Mouse (Mus musculus) forebrain, embryonic 13.5 days (tissue): Measurements from ENCODE around the gene Mrpl32. TPM values are rescaled to one million over a fixed set of nuclear protein-coding genes. Genes with fewer than 3 reads are reported as not detected.

Source experiments
- ATAC-seq: fragments of 200-750 bp; cut with Nextera tagmentation; 2 replicates; pipeline ENCODE4 v1.8.0; 2017
- H3K27ac ChIP-seq: fragments of 300-500 bp; sonication (generic); 2 replicates; pipeline ENCODE4 v1.5.1; 2015; ENCODE audit warnings: inconsistent platforms, mild to moderate bottlenecking, moderate library complexity
- H3K27me3 ChIP-seq: fragments of 300-500 bp; sonication (generic); 2 replicates; pipeline ENCODE4 v1.6.1; 2015; ENCODE audit warnings: mild to moderate bottlenecking, inconsistent platforms
- H3K36me3 ChIP-seq: fragments of 300-500 bp; sonication (generic); 2 replicates; pipeline ENCODE4 v1.6.1; 2015; ENCODE audit warnings: mild to moderate bottlenecking, inconsistent platforms; ENCODE audit not compliant: poor library complexity, severe bottlenecking
- H3K4me1 ChIP-seq: fragments of 300-500 bp; sonication (generic); 2 replicates; pipeline ENCODE4 v1.6.1; 2015; ENCODE audit warnings: inconsistent platforms
- H3K4me2 ChIP-seq: fragments of 300-500 bp; sonication (generic); 2 replicates; pipeline ENCODE4 v1.6.1; 2015; ENCODE audit warnings: inconsistent platforms, mild to moderate bottlenecking, moderate library complexity
- H3K4me3 ChIP-seq: fragments of 300-500 bp; sonication (generic); 2 replicates; pipeline ENCODE4 v1.5.1; 2015; ENCODE audit warnings: mild to moderate bottlenecking, inconsistent platforms
- H3K9ac ChIP-seq: fragments of 300-500 bp; sonication (generic); 2 replicates; pipeline ENCODE4 v1.6.1; 2015; ENCODE audit warnings: mild to moderate bottlenecking, inconsistent platforms
- H3K9me3 ChIP-seq: fragments of 300-500 bp; sonication (generic); replicated peaks from 2 replicates; pipeline ENCODE4 v1.6.1; 2016; ENCODE audit warnings: inconsistent platforms
- WGBS: fragments of 180-500 bp; shearing (Covaris S2); methylation state at CpG from one replicate; pipeline ENCODE4 v1.1.7; 2015; 5-methylcytosine and 5-hydroxymethylcytosine counted together
- polyA plus RNA-seq: library from polyadenylated mRNA; unstranded; fragments of >200 nt; fragmentation: Nextera tagmentation; extraction: Ambion mirVana; gene quantifications from 2 replicates; pipeline ENCODE4 v1.2.1, GENCODE M21; 2015

The Mrpl32 gene
- 120 and 131 TPM in 2 replicates for polyA plus RNA-seq

- Histone ChIP-seq H3K27ac (peak within 1 kb of the TSS; percentile 51; the same call in 1 of the 2 replicates), H3K4me3 (peak within 1 kb of the TSS; percentile 95), H3K27me3 (no peaks in the 10 kb centered on the region), H3K36me3 (peaks cover 32% of the 10 kb centered on the region), H3K9ac (peak within 1 kb of the TSS; percentile 89), H3K9me3 (no peaks in the 10 kb centered on the region), H3K4me2 (peak within 1 kb of the TSS; percentile 73), H3K4me1 (peaks cover 17% of the 10 kb centered on the region)
- under 1% methylated on average over 42 of the region's 42 CpGs for WGBS
- peak; percentile 98 for ATAC-seq
Observed at GRCm38 (mm10) chr13:14612926-14613529, at the start of gene Mrpl32, which contains the start of gene Psma2. Gene Mrpl32 (minus strand): TSS chr13:14613165. Gene Psma2 (plus strand): TSS chr13:14613240.

- no peak overlapping the region for H3K27ac ChIP-seq
- no peaks in the 10 kb centered on the region for H3K9me3 ChIP-seq
- H3K9ac ChIP-seq, result no peak overlapping the region
- no peaks in the 10 kb centered on the region for H3K4me1 ChIP-seq
- no peaks in the 10 kb centered on the region for H3K36me3 ChIP-seq
- no peaks in the 10 kb centered on the region for H3K27me3 ChIP-seq
- no peak overlapping the region for H3K4me3 ChIP-seq
- peak; percentile 86 for ATAC-seq
- WGBS, result 20% methylated on average over 1 of the region's 1 CpGs
- H3K4me2 ChIP-seq, result no peak overlapping the region
Observed at GRCm38 (mm10) chr13:14649301-14649700, 36.3 kb upstream of the Mrpl32 start.

GRCm38 (mm10) chr13:14639998-14640397 is 27.0 kb upstream of the Mrpl32 start:
- Histone ChIP-seq H3K4me3 (no peak overlapping the region), H3K27me3 (no peaks in the 10 kb centered on the region), H3K9me3 (no peaks in the 10 kb centered on the region), H3K36me3 (peaks cover 26% of the 10 kb centered on the region), H3K4me2 (no peak overlapping the region), H3K9ac (no peak overlapping the region), H3K4me1 (no peaks in the 10 kb centered on the region), H3K27ac (no peak overlapping the region)
- no peak for ATAC-seq
- 80% methylated on average over 1 of the region's 1 CpGs for WGBS

DNA sequence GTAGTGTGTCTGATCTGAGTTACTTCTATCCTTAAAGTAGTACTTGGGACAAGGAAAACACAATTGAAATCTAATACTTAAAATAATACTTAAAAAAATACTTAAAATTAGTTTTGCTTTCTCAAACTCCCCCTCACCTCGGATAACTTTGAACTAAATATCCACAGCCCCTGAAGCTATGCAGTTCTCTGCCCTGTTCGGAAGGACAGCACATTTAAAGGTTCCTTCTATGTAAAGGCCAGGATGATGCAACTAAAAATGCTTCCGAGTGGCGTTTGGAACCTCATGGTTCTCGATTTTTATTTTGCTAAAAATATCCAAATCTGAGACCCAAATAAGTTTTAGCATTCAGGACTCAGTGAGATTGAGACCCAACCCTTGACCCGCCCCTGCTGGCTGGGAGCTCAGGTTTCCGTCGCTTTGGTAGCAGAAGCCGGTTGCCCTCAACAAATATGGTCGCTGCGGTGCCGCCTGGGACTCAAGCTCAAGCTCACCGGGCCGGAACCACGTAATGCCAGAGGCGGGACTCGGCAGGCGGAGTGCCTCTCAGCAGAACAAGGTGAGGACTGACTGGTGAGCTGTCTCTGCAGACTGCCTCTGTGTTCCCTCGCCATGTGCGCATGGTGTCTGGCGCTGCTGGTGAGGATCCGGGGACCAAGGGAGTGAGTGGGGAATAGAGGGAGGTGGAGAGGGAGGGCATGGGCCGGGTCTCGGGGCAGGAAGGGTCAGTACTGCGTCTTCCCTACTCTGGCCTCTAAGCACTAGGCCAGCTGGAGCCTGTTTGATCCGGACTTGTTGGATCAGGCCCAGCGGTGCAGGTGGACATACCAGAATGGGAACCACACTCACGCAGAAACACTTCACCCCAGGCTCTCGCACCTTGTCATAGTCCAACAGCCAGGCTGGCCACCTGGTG is 17.0 kb upstream of the Mrpl32 start, which contains the start of gene AW209491:
Gene AW209491, plus strand, starts transcription at position 429 of the 916 bp plus-strand sequence.
- ATAC-seq, result peak; percentile 97
- H3K9me3 ChIP-seq, result no peaks in the 10 kb centered on the region
- peaks cover 31% of the 10 kb centered on the region for H3K36me3 ChIP-seq
- H3K27me3 ChIP-seq, result no peaks in the 10 kb centered on the region
- peak within 1 kb of the TSS; percentile 61 for H3K27ac ChIP-seq
- H3K4me3 ChIP-seq, result peak within 1 kb of the TSS; percentile 59
- H3K4me1 ChIP-seq, result peaks cover 10% of the 10 kb centered on the region
- under 1% methylated on average over 29 of the region's 29 CpGs for WGBS
- peak within 1 kb of the TSS; percentile 77 for H3K4me2 ChIP-seq
- peak within 1 kb of the TSS; percentile 80 for H3K9ac ChIP-seq

DNA sequence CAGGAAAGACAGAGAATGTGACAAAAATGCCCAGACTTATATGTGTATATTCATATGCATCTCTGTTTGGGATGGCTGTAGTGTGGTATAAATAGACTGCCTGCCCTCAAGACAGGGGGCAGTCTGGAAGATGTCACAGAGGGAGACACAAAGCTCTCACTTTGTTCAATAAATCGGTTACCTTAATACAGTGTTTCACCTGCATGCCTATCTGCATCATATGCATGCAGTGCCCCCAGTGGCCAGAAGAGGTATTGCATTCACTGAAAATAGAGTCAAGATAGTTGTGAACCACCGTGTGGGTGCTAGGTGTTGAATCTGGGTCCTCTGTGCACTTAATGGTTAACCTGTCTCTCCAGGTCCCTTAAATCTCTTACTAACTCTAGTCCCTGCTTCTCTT is 5.8 kb upstream of the Mrpl32 start:
- Histone ChIP-seq H3K4me1 (peaks cover 8% of the 10 kb centered on the region; the same call in 1 of the 2 replicates), H3K36me3 (peaks cover 55% of the 10 kb centered on the region), H3K9me3 (no peaks in the 10 kb centered on the region), H3K4me2 (no peak overlapping the region), H3K4me3 (no peak overlapping the region), H3K9ac (no peak overlapping the region), H3K27me3 (no peaks in the 10 kb centered on the region), H3K27ac (no peak overlapping the region)
- 41% methylated on average over 2 of the region's 2 CpGs for WGBS
- peak; percentile 64; the same call in 1 of the 2 replicates for ATAC-seq

GRCm38 (mm10) chr13:14613553-14613952 is 588 bp upstream of the Mrpl32 start:
- peak overlapping the region; percentile 51; the same call in 1 of the 2 replicates for H3K27ac ChIP-seq
- peaks cover 31% of the 10 kb centered on the region for H3K36me3 ChIP-seq
- peaks cover 17% of the 10 kb centered on the region for H3K4me1 ChIP-seq
- H3K9me3 ChIP-seq, result no peaks in the 10 kb centered on the region
- H3K4me2 ChIP-seq, result peak overlapping the region; percentile 73
- no peak for ATAC-seq
- no peaks in the 10 kb centered on the region for H3K27me3 ChIP-seq
- WGBS, result 2% methylated on average over 9 of the region's 9 CpGs
- H3K9ac ChIP-seq, result peak overlapping the region; percentile 89
- H3K4me3 ChIP-seq, result peak overlapping the region; percentile 95

DNA sequence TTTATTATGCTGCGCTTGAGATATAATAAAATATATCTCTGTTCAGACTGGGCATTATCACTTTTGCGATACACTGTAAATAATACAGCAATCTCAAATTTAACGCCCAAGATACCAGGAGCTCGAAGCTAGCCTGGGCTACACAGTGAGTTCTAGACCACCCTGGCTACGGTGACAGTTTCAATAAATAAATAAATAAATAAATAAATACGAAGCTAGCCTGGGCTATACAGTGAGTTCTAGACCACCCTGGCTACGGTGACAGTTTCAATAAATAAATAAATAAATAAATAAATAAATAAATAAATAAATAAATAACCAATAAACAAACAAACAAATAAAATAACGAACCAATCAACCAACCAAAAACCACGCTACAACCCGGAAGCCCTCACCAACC is 502 bp downstream of the Mrpl32 start:
- H3K27ac ChIP-seq, result no peak overlapping the region

GRCm38 (mm10) chr13:14607616-14608015 is 5.3 kb downstream of the Mrpl32 start:
- H3K27me3 ChIP-seq, result no peaks in the 10 kb centered on the region
- H3K36me3 ChIP-seq, result peaks cover 17% of the 10 kb centered on the region
- H3K4me1 ChIP-seq, result peaks cover 9% of the 10 kb centered on the region; the same call in 1 of the 2 replicates
- no peaks in the 10 kb centered on the region for H3K9me3 ChIP-seq
- ATAC-seq, result no peak; the same call in 1 of the 2 replicates
- no peak overlapping the region for H3K27ac ChIP-seq
- no peak overlapping the region for H3K4me2 ChIP-seq
- H3K4me3 ChIP-seq, result no peak overlapping the region
- no peak overlapping the region for H3K9ac ChIP-seq

More for the DNA sequence above, 502 bp downstream of the Mrpl32 start:
- Histone ChIP-seq H3K9me3 (no peaks in the 10 kb centered on the region), H3K4me3 (peak overlapping the region; percentile 95), H3K4me2 (peak overlapping the region; percentile 64), H3K36me3 (peaks cover 26% of the 10 kb centered on the region), H3K27me3 (no peaks in the 10 kb centered on the region), H3K4me1 (peaks cover 17% of the 10 kb centered on the region), H3K9ac (peak overlapping the region; percentile 82)
- 7% methylated on average over 10 of the region's 10 CpGs for WGBS
- peak; percentile 71 for ATAC-seq

GRCm38 (mm10) chr13:14602744-14603143 is 10.2 kb downstream of the Mrpl32 start:
- ATAC-seq, result no peak
- no peak overlapping the region for H3K9ac ChIP-seq
- H3K4me3 ChIP-seq, result no peak overlapping the region
- no peaks in the 10 kb centered on the region for H3K27me3 ChIP-seq
- no peaks in the 10 kb centered on the region for H3K9me3 ChIP-seq
- no peak overlapping the region for H3K4me2 ChIP-seq
- H3K4me1 ChIP-seq, result no peaks in the 10 kb centered on the region
- WGBS, result 96% methylated on average over 2 of the region's 2 CpGs
- H3K27ac ChIP-seq, result no peak overlapping the region
- no peaks in the 10 kb centered on the region for H3K36me3 ChIP-seq

DNA sequence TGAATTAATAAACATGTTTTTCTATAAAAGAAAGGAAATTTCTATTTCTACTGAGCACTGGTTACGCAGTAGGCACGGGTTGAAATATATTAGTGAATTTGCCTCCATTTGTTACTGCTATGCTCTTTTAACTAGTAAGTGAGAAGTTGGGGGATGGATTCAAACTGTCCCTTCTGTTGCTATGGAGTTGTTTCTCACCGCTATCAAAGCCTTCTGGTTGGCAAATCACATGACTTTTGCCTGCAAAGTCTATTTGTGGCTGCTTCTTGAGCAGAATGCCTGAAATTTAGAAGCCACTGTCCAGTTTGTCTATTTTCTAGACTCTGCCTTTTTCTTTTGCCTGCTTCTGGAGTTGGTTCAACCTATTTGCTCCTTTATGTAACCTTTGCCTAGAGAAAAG is 32.6 kb downstream of the Mrpl32 start:
- no peaks in the 10 kb centered on the region for H3K9me3 ChIP-seq
- no peaks in the 10 kb centered on the region for H3K4me1 ChIP-seq
- 83% methylated on average over 3 of the region's 3 CpGs for WGBS
- H3K9ac ChIP-seq, result no peak overlapping the region
- H3K4me2 ChIP-seq, result no peak overlapping the region
- H3K4me3 ChIP-seq, result no peak overlapping the region
- ATAC-seq, result no peak
- H3K27ac ChIP-seq, result no peak overlapping the region
- H3K27me3 ChIP-seq, result no peaks in the 10 kb centered on the region
- H3K36me3 ChIP-seq, result no peaks in the 10 kb centered on the region

- Histone ChIP-seq H3K4me2 (no peak overlapping the region), H3K4me3 (no peak overlapping the region), H3K27me3 (no peaks in the 10 kb centered on the region), H3K36me3 (no peaks in the 10 kb centered on the region), H3K9me3 (no peaks in the 10 kb centered on the region; the same call in 1 of the 2 replicates), H3K9ac (no peak overlapping the region), H3K27ac (no peak overlapping the region), H3K4me1 (no peaks in the 10 kb centered on the region)
- no peak for ATAC-seq
Observed at GRCm38 (mm10) chr13:14574128-14574527, 38.8 kb downstream of the Mrpl32 start.

GRCm38 (mm10) chr13:14561336-14561735 is 51.6 kb downstream of the Mrpl32 start:
- H3K9ac ChIP-seq, result no peak overlapping the region
- no peaks in the 10 kb centered on the region for H3K4me1 ChIP-seq
- no peaks in the 10 kb centered on the region for H3K27me3 ChIP-seq
- no peak overlapping the region for H3K4me3 ChIP-seq
- H3K9me3 ChIP-seq, result no peaks in the 10 kb centered on the region
- 78% methylated on average over 1 of the region's 1 CpGs for WGBS
- no peak overlapping the region for H3K4me2 ChIP-seq
- H3K27ac ChIP-seq, result no peak overlapping the region
- H3K36me3 ChIP-seq, result no peaks in the 10 kb centered on the region
- ATAC-seq, result no peak
